Mouse (Mus musculus) ES-E14 (cell line): ENCODE data around the gene Rufy1.

Experiments
- CHD2 ChIP-seq: IDR thresholded peaks from 2 replicates; pipeline ENCODE4 v1.6.1; 2014; ENCODE audit warnings: mild to moderate bottlenecking, low read depth, low read length, inconsistent platforms
- HCFC1 ChIP-seq: IDR thresholded peaks from 2 replicates; pipeline ENCODE4 v1.6.1; 2012; ENCODE audit warnings: low read length, inconsistent platforms, borderline replicate concordance; ENCODE audit not compliant: insufficient read depth
- MAFK ChIP-seq: IDR thresholded peaks from 2 replicates; pipeline ENCODE4 v1.6.1; 2014; ENCODE audit warnings: mild to moderate bottlenecking, low read depth, low read length, inconsistent platforms; ENCODE audit not compliant: insufficient read depth
- ZC3H11A ChIP-seq: IDR thresholded peaks from 2 replicates; pipeline ENCODE4 v1.6.1; 2012; ENCODE audit warnings: low read depth, mild to moderate bottlenecking, inconsistent platforms, low read length, borderline replicate concordance
- ZNF384 ChIP-seq: IDR thresholded peaks from 2 replicates; pipeline ENCODE4 v1.6.1; 2012; ENCODE audit warnings: low read depth, low read length, inconsistent platforms

DNA sequence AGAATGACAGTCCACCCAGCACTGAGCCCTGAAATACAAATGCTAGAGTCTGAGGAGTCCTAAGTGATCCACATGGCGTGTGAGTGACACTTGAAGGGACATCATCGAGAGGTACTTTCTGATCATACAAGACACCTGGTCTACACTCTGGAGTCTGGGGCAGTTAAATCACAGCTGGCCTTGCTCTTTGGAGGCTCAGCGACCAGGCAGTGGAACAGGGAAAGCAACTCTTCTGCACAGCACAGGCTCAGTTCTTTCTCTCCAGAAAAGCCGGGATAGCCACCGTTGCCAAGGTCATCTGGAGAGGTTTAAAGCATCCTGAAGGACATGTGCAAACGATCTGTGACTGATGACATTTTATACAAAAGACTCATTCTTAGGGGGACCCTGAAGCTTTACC, 23.7 kb downstream of the Rufy1 start:
- TF ChIP-seq HCFC1: no peak
- no peak for TF ChIP-seq MAFK
- TF ChIP-seq ZC3H11A: no peak
- no peak for TF ChIP-seq ZNF384
- no peak for TF ChIP-seq CHD2
